In the genomic region with DNA sequence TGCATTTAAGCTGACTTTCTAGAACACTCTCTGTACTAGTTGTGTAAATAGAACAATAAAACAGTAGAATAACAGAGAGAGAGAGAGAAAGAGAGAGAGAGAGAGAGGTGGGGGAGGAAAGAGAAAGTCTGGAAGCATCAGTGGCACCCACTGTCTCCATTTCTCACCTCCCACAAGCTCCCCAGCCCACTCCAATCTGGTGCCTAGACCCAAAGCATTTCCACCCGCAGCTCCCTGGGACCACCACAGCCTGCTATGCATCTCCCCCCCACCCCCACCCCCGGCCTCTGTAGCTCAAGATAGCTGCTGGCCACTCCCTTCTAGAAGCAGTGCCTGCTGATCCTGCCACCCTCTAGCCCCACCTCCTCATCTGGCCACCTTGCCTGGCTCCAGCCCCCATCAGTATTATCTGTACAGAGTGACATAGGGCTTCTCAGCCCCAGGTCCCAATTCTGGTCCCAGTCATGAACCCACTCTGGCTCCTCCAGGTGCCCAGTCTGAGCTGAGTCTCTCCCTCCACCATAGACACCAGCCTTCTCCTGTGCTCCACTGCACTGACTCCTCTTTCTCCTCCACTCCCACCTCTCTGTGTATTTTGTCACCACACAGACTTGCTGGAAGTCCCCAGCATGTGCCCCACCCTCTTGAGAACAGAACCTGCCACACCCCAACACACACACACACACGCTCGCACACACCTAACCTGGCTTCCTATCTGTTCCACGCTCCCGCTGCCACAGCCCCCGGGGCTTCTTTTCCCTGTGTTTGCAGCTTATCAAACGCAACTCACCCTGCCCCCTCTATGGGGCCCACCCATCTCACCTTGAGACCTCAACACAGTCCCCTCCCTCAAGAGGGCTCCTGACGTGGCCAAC, we compare ENCODE assay signal across 13 mouse cellular contexts.
DNase-seq lines count a peak whose midpoint lies in the region; ATAC-seq and TF ChIP-seq lines count a peak whose summit lies in the region.
"Had no signal": no experiment of that assay in that cellular context is flagged by ENCODE, and none has a peak within 500 bp of the region (broad histone marks: within the 10 kb centered on the region; RNA-seq: fewer than 3 reads in every experiment).

No protein-coding gene starts in this region.

- ATAC-seq in frontal cortex, adult (ENCODE audit: low TSS enrichment): peak; percentile 44
- peak; percentile 31; the same call in 1 of the 2 replicates for ATAC-seq in stomach, embryonic 14.5 days (ENCODE audit: insufficient number of reproducible peaks, insufficient read depth, low FRiP score, low read depth)
- ATAC-seq in forebrain, embryonic 15.5 days (replicated peaks): no peak
- ATAC-seq: forebrain, postnatal 0 days had no signal

- H3K4me2 ChIP-seq in stomach, embryonic 14.5 days (replicated peaks; ENCODE audit: low read depth, low read length): no peak overlapping the region
- no peak overlapping the region for H3K4me2 ChIP-seq in forebrain, embryonic 15.5 days (replicated peaks)
- H3K4me2 ChIP-seq: hindbrain, embryonic 15.5 days had no signal

- H3K27me3 ChIP-seq in stomach, embryonic 14.5 days (ENCODE audit: control insufficient read depth, insufficient read depth, low read length): no peaks in the 10 kb centered on the region
- H3K27me3 ChIP-seq in forebrain, embryonic 15.5 days: no peaks in the 10 kb centered on the region
- H3K27me3 ChIP-seq: hindbrain, embryonic 15.5 days had no signal

- no peaks in the 10 kb centered on the region for H3K36me3 ChIP-seq in stomach, embryonic 14.5 days (ENCODE audit: control insufficient read depth, insufficient read depth, low read length)
- no peaks in the 10 kb centered on the region for H3K36me3 ChIP-seq in forebrain, embryonic 15.5 days
- H3K36me3 ChIP-seq: hindbrain, embryonic 15.5 days had no signal

- no peak for TF ChIP-seq CTCF in left cerebral cortex, adult 2 months (IDR thresholded peaks at IDR 0.05)

- intact Hi-C loops in left cerebral cortex, adult 2 months (cut with DNase I): loop anchor here (1.0 to 5.0 kb wide), 3 partner anchors 35 to 396 kb away; no protein-coding TSS in a partner anchor
- intact Hi-C loops in left cerebral cortex, postnatal 36 days (cut with DNase I): loop anchor here (2.0 kb wide), 1 partner anchor 35 kb away; no protein-coding TSS in a partner anchor

- 51% methylated on average over 9 of the region's 9 CpGs for WGBS in stomach, embryonic 14.5 days
- 72% methylated on average over 9 of the region's 9 CpGs for WGBS in forebrain, embryonic 15.5 days

- H3K4me1 ChIP-seq in stomach, embryonic 14.5 days (ENCODE audit: control insufficient read depth, insufficient read depth, low read length): peaks cover 3% of the 10 kb centered on the region; the same call in 1 of the 2 replicates
- H3K4me1 ChIP-seq in forebrain, embryonic 15.5 days: peaks cover 21% of the 10 kb centered on the region

- no peak overlapping the region for H3K9ac ChIP-seq in stomach, embryonic 14.5 days (replicated peaks; ENCODE audit: low read depth, low read length)
- H3K9ac ChIP-seq in forebrain, embryonic 15.5 days (replicated peaks): no peak overlapping the region
- H3K9ac ChIP-seq: forebrain, postnatal 0 days; hindbrain, embryonic 15.5 days had no signal

- no peak for DNase-seq in frontal cortex, postnatal 25 days (ENCODE audit: low spot score in 2 of 2)
- peak; percentile 40 to 55 for DNase-seq in left cerebral cortex, adult 2 months (ENCODE audit: extremely low spot score in 1 of 2, low spot score in 2 of 2)
- no peak for DNase-seq in left cerebral cortex, adult 11 months (ENCODE audit: low spot score)
- DNase-seq in left cerebral cortex, postnatal 36 days (ENCODE audit: low spot score in 2 of 2): peak; percentile 59 to 74
- DNase-seq in retina, postnatal 1 day: no peak
- DNase-seq: B cell, adult 2 months; forebrain, postnatal 0 days; kidney, postnatal 10 days; thymus, adult 18-20 months had no signal

- H3K27ac ChIP-seq in left cerebral cortex, adult 2 months: peak overlapping the region; percentile 76
- no peak overlapping the region for H3K27ac ChIP-seq in stomach, embryonic 14.5 days (ENCODE audit: low read length)
- H3K27ac ChIP-seq in forebrain, embryonic 15.5 days (replicated peaks): no peak overlapping the region
- H3K27ac ChIP-seq: hindbrain, embryonic 15.5 days had no signal

- H3K9me3 ChIP-seq in stomach, embryonic 14.5 days (ENCODE audit: control insufficient read depth, low read depth, low read length): no peaks in the 10 kb centered on the region
- no peaks in the 10 kb centered on the region for H3K9me3 ChIP-seq in forebrain, embryonic 15.5 days
- H3K9me3 ChIP-seq: hindbrain, embryonic 15.5 days had no signal

- no peak overlapping the region for H3K4me3 ChIP-seq in left cerebral cortex, adult 2 months
- H3K4me3 ChIP-seq in stomach, embryonic 14.5 days (ENCODE audit: low read depth, low read length): no peak overlapping the region
- H3K4me3 ChIP-seq in forebrain, embryonic 15.5 days: no peak overlapping the region
- H3K4me3 ChIP-seq: hindbrain, embryonic 15.5 days had no signal

Comparison
In these comparisons a context has a peak if more than half of its experiments do, and no peak if none do; other contexts are left out.
1. DNase-seq: peak in left cerebral cortex, adult 2 months (2 of 2) and left cerebral cortex, postnatal 36 days (2 of 2); none in frontal cortex, postnatal 25 days (0 of 2), left cerebral cortex, adult 11 months (single experiment) and retina, postnatal 1 day (single experiment).